Mouse (Mus musculus): Measurements from ENCODE around the gene Gm10643. TPM values are rescaled to one million over a fixed set of nuclear protein-coding genes. Genes with fewer than 3 reads are reported as not detected.
A peak's percentile ranks its signal among the peaks of the same experiment; 100 is the strongest.

Gm10643 gene
- polyA plus RNA-seq, 1 experiment from 2014 or later, result 2.4 TPM

DNA sequence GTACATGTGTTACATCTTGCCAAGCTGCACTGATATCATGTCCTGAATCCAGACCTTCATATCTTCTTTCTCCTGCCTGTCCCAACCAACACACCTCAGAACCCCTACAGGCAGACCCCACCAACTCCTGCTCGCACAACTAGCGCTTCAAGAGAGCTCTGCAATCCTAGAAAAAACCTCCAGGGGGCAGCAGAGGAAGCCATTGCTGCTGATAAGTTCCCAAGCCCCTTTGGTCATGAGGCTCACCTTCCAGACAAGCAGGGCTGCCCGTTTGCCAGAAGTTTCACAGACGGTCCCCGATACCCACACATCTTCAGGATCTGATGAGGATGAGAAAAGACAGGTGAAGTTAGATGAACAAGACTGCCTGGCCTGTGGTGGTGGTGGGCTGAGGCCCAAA lies 25.9 kb downstream of the Gm10643 start:
- no peak overlapping the region for H3K4me3 ChIP-seq (replicated peaks; ENCODE audit: low read depth, low read length)
- H3K4me2 ChIP-seq (ENCODE audit: low read length), result no peak overlapping the region
- WGBS, result 9% methylated on average over 5 of the region's 5 CpGs
- ATAC-seq (ENCODE audit: low FRiP score, low TSS enrichment) (0 out of 2 replicates have a peak, but pooled peaks have one; percentile 37), DNase-seq (peak; percentile 92)
- H3K9ac ChIP-seq (replicated peaks; ENCODE audit: low read length), result no peak overlapping the region
- no peaks in the 10 kb centered on the region for H3K36me3 ChIP-seq (ENCODE audit: control insufficient read depth, insufficient read depth, low read length)
- H3K4me1 ChIP-seq (ENCODE audit: control insufficient read depth, insufficient read depth, low read length), result no peaks in the 10 kb centered on the region
- peaks cover 36% of the 10 kb centered on the region for H3K27me3 ChIP-seq (ENCODE audit: control insufficient read depth, insufficient read depth, low read length)
- H3K27ac ChIP-seq (replicated peaks; ENCODE audit: low read depth, low read length), result no peak overlapping the region
- no peaks in the 10 kb centered on the region for H3K9me3 ChIP-seq (ENCODE audit: control insufficient read depth, low read length)

DNA sequence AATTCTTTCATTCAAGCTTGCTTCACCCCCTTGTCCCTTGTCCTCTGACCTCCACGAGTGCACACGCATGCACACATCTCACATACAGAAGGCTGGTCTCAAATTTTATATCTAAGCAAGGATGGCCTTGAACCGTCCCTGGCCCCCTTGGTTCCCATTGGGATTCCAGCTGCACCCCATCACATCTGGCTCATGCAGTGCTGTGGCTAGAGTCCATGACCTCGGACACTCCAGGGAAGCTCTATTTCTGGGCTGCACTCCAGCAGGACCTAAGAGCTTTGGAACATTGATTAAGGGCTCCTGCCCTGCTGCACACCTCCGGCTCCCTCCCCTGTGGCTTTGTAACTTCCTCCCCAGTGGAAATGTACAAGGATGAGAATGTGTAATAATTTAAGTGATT lies 26.9 kb downstream of the Gm10643 start:
- Histone ChIP-seq H3K4me2 (ENCODE audit: low read length) (no peak overlapping the region), H3K4me3 (replicated peaks; ENCODE audit: low read depth, low read length) (no peak overlapping the region), H3K36me3 (ENCODE audit: control insufficient read depth, insufficient read depth, low read length) (no peaks in the 10 kb centered on the region), H3K9me3 (ENCODE audit: control insufficient read depth, low read length) (no peaks in the 10 kb centered on the region), H3K27me3 (ENCODE audit: control insufficient read depth, insufficient read depth, low read length) (peaks cover 26% of the 10 kb centered on the region), H3K9ac (replicated peaks; ENCODE audit: low read length) (no peak overlapping the region), H3K4me1 (ENCODE audit: control insufficient read depth, insufficient read depth, low read length) (no peaks in the 10 kb centered on the region), H3K27ac (replicated peaks; ENCODE audit: low read depth, low read length) (no peak overlapping the region)
- WGBS, result 80% methylated on average over 5 of the region's 5 CpGs
- DNase-seq, result no peak
- ATAC-seq (ENCODE audit: low FRiP score, low TSS enrichment), result no peak

GRCm38 (mm10) chr8:84032777-84033176 lies 32.2 kb downstream of the Gm10643 start:
- no peaks in the 10 kb centered on the region for H3K4me1 ChIP-seq (ENCODE audit: control insufficient read depth, insufficient read depth, low read length)
- no peak overlapping the region for H3K9ac ChIP-seq (replicated peaks; ENCODE audit: low read length)
- no peak overlapping the region for H3K4me2 ChIP-seq (ENCODE audit: low read length)
- H3K27me3 ChIP-seq (ENCODE audit: control insufficient read depth, insufficient read depth, low read length), result no peaks in the 10 kb centered on the region
- no peaks in the 10 kb centered on the region for H3K9me3 ChIP-seq (ENCODE audit: control insufficient read depth, low read length)
- no peaks in the 10 kb centered on the region for H3K36me3 ChIP-seq (ENCODE audit: control insufficient read depth, insufficient read depth, low read length)
- H3K4me3 ChIP-seq (replicated peaks; ENCODE audit: low read depth, low read length), result no peak overlapping the region
- ATAC-seq (ENCODE audit: low FRiP score, low TSS enrichment), result no peak
- no peak for DNase-seq
- 80% methylated on average over 4 of the region's 4 CpGs for WGBS
- H3K27ac ChIP-seq (replicated peaks; ENCODE audit: low read depth, low read length), result no peak overlapping the region

DNA sequence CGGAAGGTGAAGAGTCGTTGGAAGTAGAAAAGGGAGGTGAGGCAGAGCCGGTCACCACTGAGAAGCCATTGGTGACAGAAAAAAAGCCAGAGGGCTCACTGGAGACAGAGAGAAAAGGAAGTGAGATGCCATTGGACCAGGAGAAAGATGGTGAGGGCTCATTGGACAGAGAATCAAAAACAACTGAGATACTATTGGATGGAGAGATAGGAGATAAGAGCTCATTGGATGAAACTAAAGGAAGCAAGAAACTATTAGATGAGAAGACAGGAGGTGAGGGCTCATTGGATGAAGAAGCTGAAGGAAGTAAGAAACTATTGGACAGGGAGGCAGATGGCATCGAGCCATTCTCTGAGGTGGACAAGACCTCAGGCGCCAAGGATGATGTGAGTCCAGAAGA lies 35.7 kb downstream of the Gm10643 start:
- Histone ChIP-seq H3K4me3 (replicated peaks; ENCODE audit: low read depth, low read length) (no peak overlapping the region), H3K27ac (replicated peaks; ENCODE audit: low read depth, low read length) (no peak overlapping the region), H3K4me1 (ENCODE audit: control insufficient read depth, insufficient read depth, low read length) (0 out of 2 replicates have a peak, but pooled peaks cover 4% of the 10 kb centered on the region), H3K4me2 (ENCODE audit: low read length) (no peak overlapping the region), H3K36me3 (ENCODE audit: control insufficient read depth, insufficient read depth, low read length) (no peaks in the 10 kb centered on the region), H3K27me3 (ENCODE audit: control insufficient read depth, insufficient read depth, low read length) (peaks cover 11% of the 10 kb centered on the region; the same call in 1 of the 2 replicates), H3K9ac (replicated peaks; ENCODE audit: low read length) (no peak overlapping the region), H3K9me3 (ENCODE audit: control insufficient read depth, low read length) (no peaks in the 10 kb centered on the region)
- ATAC-seq (ENCODE audit: low FRiP score, low TSS enrichment), result no peak
- no peak for DNase-seq
- WGBS, result 88% methylated on average over 5 of the region's 5 CpGs

DNA sequence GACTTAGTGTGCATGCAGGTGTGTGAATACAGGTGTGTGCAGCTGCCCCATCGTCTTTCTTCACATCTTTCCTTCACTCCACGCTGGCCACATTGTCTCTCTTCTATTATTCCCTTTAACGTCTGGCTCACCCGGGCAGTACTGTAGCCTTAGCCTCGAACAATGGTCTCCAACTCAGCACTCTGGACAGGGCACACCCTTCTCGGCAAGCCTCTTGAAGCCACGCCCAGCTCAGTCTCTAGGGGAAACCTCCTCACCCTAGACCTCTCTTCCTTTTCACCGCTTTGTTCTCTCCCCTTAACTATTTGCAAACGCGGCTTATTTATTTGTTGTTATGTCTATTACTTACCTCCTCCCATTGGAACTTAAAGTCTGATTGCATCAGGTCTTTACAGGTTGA lies 37.5 kb downstream of the Gm10643 start:
- no peak overlapping the region for H3K27ac ChIP-seq (replicated peaks; ENCODE audit: low read depth, low read length)
- H3K4me2 ChIP-seq (ENCODE audit: low read length), result no peak overlapping the region
- no peaks in the 10 kb centered on the region for H3K9me3 ChIP-seq (ENCODE audit: control insufficient read depth, low read length)
- ATAC-seq (ENCODE audit: low FRiP score, low TSS enrichment), result no peak
- peaks cover 11% of the 10 kb centered on the region; the same call in 1 of the 2 replicates for H3K27me3 ChIP-seq (ENCODE audit: control insufficient read depth, insufficient read depth, low read length)
- no peak overlapping the region for H3K4me3 ChIP-seq (replicated peaks; ENCODE audit: low read depth, low read length)
- H3K9ac ChIP-seq (replicated peaks; ENCODE audit: low read length), result no peak overlapping the region
- WGBS, result 10% methylated on average over 10 of the region's 10 CpGs
- no peaks in the 10 kb centered on the region for H3K36me3 ChIP-seq (ENCODE audit: control insufficient read depth, insufficient read depth, low read length)
- DNase-seq, result no peak
- H3K4me1 ChIP-seq (ENCODE audit: control insufficient read depth, insufficient read depth, low read length), result 0 out of 2 replicates have a peak, but pooled peaks cover 4% of the 10 kb centered on the region

GRCm38 (mm10) chr8:84025863-84026262 lies 39.1 kb downstream of the Gm10643 start:
- Histone ChIP-seq H3K4me1 (ENCODE audit: control insufficient read depth, insufficient read depth, low read length) (0 out of 2 replicates have a peak, but pooled peaks cover 7% of the 10 kb centered on the region), H3K9me3 (ENCODE audit: control insufficient read depth, low read length) (no peaks in the 10 kb centered on the region), H3K36me3 (ENCODE audit: control insufficient read depth, insufficient read depth, low read length) (no peaks in the 10 kb centered on the region), H3K27me3 (ENCODE audit: control insufficient read depth, insufficient read depth, low read length) (peaks cover 17% of the 10 kb centered on the region; the same call in 1 of the 2 replicates), H3K9ac (replicated peaks; ENCODE audit: low read length) (peak overlapping the region; percentile 57), H3K4me3 (replicated peaks; ENCODE audit: low read depth, low read length) (peak overlapping the region; percentile 43), H3K4me2 (ENCODE audit: low read length) (peak overlapping the region; percentile 88), H3K27ac (replicated peaks; ENCODE audit: low read depth, low read length) (no peak overlapping the region)
- under 1% methylated on average over 41 of the region's 41 CpGs for WGBS
- peak; percentile 83 for ATAC-seq (ENCODE audit: low FRiP score, low TSS enrichment)
- DNase-seq, result peak; percentile 80

GRCm38 (mm10) chr8:84024171-84024570 lies 40.8 kb downstream of the Gm10643 start:
- Histone ChIP-seq H3K9me3 (ENCODE audit: control insufficient read depth, low read length) (no peaks in the 10 kb centered on the region), H3K36me3 (ENCODE audit: control insufficient read depth, insufficient read depth, low read length) (no peaks in the 10 kb centered on the region), H3K4me3 (replicated peaks; ENCODE audit: low read depth, low read length) (no peak overlapping the region), H3K4me2 (ENCODE audit: low read length) (no peak overlapping the region), H3K9ac (replicated peaks; ENCODE audit: low read length) (no peak overlapping the region), H3K27me3 (ENCODE audit: control insufficient read depth, insufficient read depth, low read length) (peaks cover 18% of the 10 kb centered on the region; the same call in 1 of the 2 replicates), H3K4me1 (ENCODE audit: control insufficient read depth, insufficient read depth, low read length) (0 out of 2 replicates have a peak, but pooled peaks cover 7% of the 10 kb centered on the region), H3K27ac (replicated peaks; ENCODE audit: low read depth, low read length) (no peak overlapping the region)
- ATAC-seq (ENCODE audit: low FRiP score, low TSS enrichment), result no peak
- 12% methylated on average over 10 of the region's 10 CpGs for WGBS
- peak; percentile 54 for DNase-seq

GRCm38 (mm10) chr8:84023631-84024030 lies 41.3 kb downstream of the Gm10643 start:
- H3K4me2 ChIP-seq (ENCODE audit: low read length), result no peak overlapping the region
- H3K9me3 ChIP-seq (ENCODE audit: control insufficient read depth, low read length), result no peaks in the 10 kb centered on the region
- no peaks in the 10 kb centered on the region for H3K36me3 ChIP-seq (ENCODE audit: control insufficient read depth, insufficient read depth, low read length)
- no peak overlapping the region for H3K27ac ChIP-seq (replicated peaks; ENCODE audit: low read depth, low read length)
- DNase-seq (no peak), ATAC-seq (ENCODE audit: low FRiP score, low TSS enrichment) (no peak)
- 71% methylated on average over 1 of the region's 1 CpGs for WGBS
- H3K9ac ChIP-seq (replicated peaks; ENCODE audit: low read length), result no peak overlapping the region
- no peak overlapping the region for H3K4me3 ChIP-seq (replicated peaks; ENCODE audit: low read depth, low read length)
- peaks cover 18% of the 10 kb centered on the region; the same call in 1 of the 2 replicates for H3K27me3 ChIP-seq (ENCODE audit: control insufficient read depth, insufficient read depth, low read length)
- 0 out of 2 replicates have a peak, but pooled peaks cover 7% of the 10 kb centered on the region for H3K4me1 ChIP-seq (ENCODE audit: control insufficient read depth, insufficient read depth, low read length)

GRCm38 (mm10) chr8:84023085-84023484 lies 41.9 kb downstream of the Gm10643 start:
- no peaks in the 10 kb centered on the region for H3K9me3 ChIP-seq (ENCODE audit: control insufficient read depth, low read length)
- DNase-seq (no peak), ATAC-seq (ENCODE audit: low FRiP score, low TSS enrichment) (no peak)
- H3K4me2 ChIP-seq (ENCODE audit: low read length), result no peak overlapping the region
- 0 out of 2 replicates have a peak, but pooled peaks cover 7% of the 10 kb centered on the region for H3K4me1 ChIP-seq (ENCODE audit: control insufficient read depth, insufficient read depth, low read length)
- H3K4me3 ChIP-seq (replicated peaks; ENCODE audit: low read depth, low read length), result no peak overlapping the region
- H3K9ac ChIP-seq (replicated peaks; ENCODE audit: low read length), result no peak overlapping the region
- no peak overlapping the region for H3K27ac ChIP-seq (replicated peaks; ENCODE audit: low read depth, low read length)
- no peaks in the 10 kb centered on the region for H3K36me3 ChIP-seq (ENCODE audit: control insufficient read depth, insufficient read depth, low read length)
- peaks cover 18% of the 10 kb centered on the region; the same call in 1 of the 2 replicates for H3K27me3 ChIP-seq (ENCODE audit: control insufficient read depth, insufficient read depth, low read length)
- 61% methylated on average over 5 of the region's 5 CpGs for WGBS
